Mouse (Mus musculus) midbrain, embryonic 14.5 days (tissue): ENCODE data around the gene Gaa. TPM values are rescaled to one million over a fixed set of nuclear protein-coding genes. Genes with fewer than 3 reads are reported as not detected.
"Not testable (repeated sequence)": the region's sequence is repeated elsewhere in the genome, so short reads cannot be mapped to it uniquely, and the experiment has no call there.

Source experiments
- ATAC-seq: fragments of 200-750 bp; cut with Nextera tagmentation; 2 replicates; pipeline ENCODE4 v1.8.0; 2017; ENCODE audit warnings: moderate number of reproducible peaks, moderate library complexity; ENCODE audit not compliant: low FRiP score, low TSS enrichment
- DNase-seq: peaks from one replicate; pipeline ENCODE4 v3.0.0-alpha.2; 2015
- H3K27ac ChIP-seq: fragments of 300-500 bp; sonication (generic); replicated peaks from 2 replicates; pipeline ENCODE4 v1.5.1; 2014; ENCODE audit warnings: mild to moderate bottlenecking, low read depth, low read length, moderate library complexity
- H3K27me3 ChIP-seq: fragments of 300-500 bp; sonication (generic); 2 replicates; pipeline ENCODE4 v1.6.1; 2014; ENCODE audit warnings: low read length, control low read depth, mixed read lengths; ENCODE audit not compliant: control insufficient read depth, insufficient read depth
- H3K36me3 ChIP-seq: fragments of 300-500 bp; sonication (generic); 2 replicates; pipeline ENCODE4 v1.6.1; 2014; ENCODE audit warnings: low read length, control low read depth; ENCODE audit not compliant: control insufficient read depth, insufficient read depth
- H3K4me1 ChIP-seq: fragments of 300-500 bp; sonication (generic); 2 replicates; pipeline ENCODE4 v1.6.1; 2014; ENCODE audit warnings: mild to moderate bottlenecking, antibody characterized with exemption, low read length, control low read depth; ENCODE audit not compliant: control insufficient read depth, insufficient read depth
- H3K4me2 ChIP-seq: fragments of 300-500 bp; sonication (generic); 2 replicates; pipeline ENCODE4 v1.6.1; 2014; ENCODE audit warnings: mild to moderate bottlenecking, low read length, moderate library complexity
- H3K4me3 ChIP-seq: fragments of 300-500 bp; sonication (generic); replicated peaks from 2 replicates; pipeline ENCODE4 v1.5.1; 2014; ENCODE audit warnings: low read depth, low read length
- H3K9ac ChIP-seq: fragments of 300-500 bp; sonication (generic); replicated peaks from 2 replicates; pipeline ENCODE4 v1.6.1; 2014; ENCODE audit warnings: mild to moderate bottlenecking, low read length, moderate library complexity
- H3K9me3 ChIP-seq: fragments of 300-500 bp; sonication (generic); 2 replicates; pipeline ENCODE4 v1.6.1; 2016; ENCODE audit warnings: low read length, control low read depth, mixed read lengths; ENCODE audit not compliant: control insufficient read depth
- WGBS: fragments of 180-500 bp; shearing (Covaris S2); extraction: QIAGEN DNeasy Blood & Tissue Kit; methylation state at CpG from one replicate; pipeline ENCODE4 v1.1.7; 2014; 5-methylcytosine and 5-hydroxymethylcytosine counted together
- polyA plus RNA-seq: library from polyadenylated mRNA; unstranded; fragments of >200 nt; fragmentation: Nextera tagmentation; extraction: Ambion mirVana; gene quantifications from 2 replicates; pipeline ENCODE4 v1.2.1, GENCODE M21; 2014

Gaa gene
- polyA plus RNA-seq, 1 experiment from 2014 or later: 58.6 TPM

- Histone ChIP-seq H3K36me3 (peaks cover 90% of the 10 kb centered on the region), H3K27ac (no peak overlapping the region), H3K4me2 (no peak overlapping the region), H3K9me3 (no peaks in the 10 kb centered on the region), H3K4me1 (no peaks in the 10 kb centered on the region), H3K4me3 (no peak overlapping the region), H3K9ac (no peak overlapping the region), H3K27me3 (no peaks in the 10 kb centered on the region)
- no peak for ATAC-seq
- 72% methylated on average over 9 of the region's 9 CpGs for WGBS
- peak; percentile 47 for DNase-seq
Observed at GRCm38 (mm10) chr11:119285791-119286527, 18.3 kb downstream of the Gaa start.

GRCm38 (mm10) chr11:119287207-119287992 lies 19.7 kb downstream of the Gaa start:
- WGBS: 91% methylated on average over 20 of the region's 20 CpGs
- no peak for ATAC-seq
- no peak overlapping the region for H3K27ac ChIP-seq

GRCm38 (mm10) chr11:119292861-119293260 lies 25.2 kb downstream of the Gaa start:
- not testable (repeated sequence) for H3K4me2 ChIP-seq, H3K9me3 ChIP-seq, H3K4me1 ChIP-seq, H3K4me3 ChIP-seq, H3K27ac ChIP-seq, H3K9ac ChIP-seq, H3K27me3 ChIP-seq, DNase-seq, ATAC-seq
- H3K36me3 ChIP-seq: peaks cover 96% of the 10 kb centered on the region
- WGBS: 95% methylated on average over 8 of the region's 8 CpGs

More at GRCm38 (mm10) chr11:119287207-119287992, 19.7 kb downstream of the Gaa start:
- Histone ChIP-seq H3K27me3 (no peaks in the 10 kb centered on the region), H3K9me3 (no peaks in the 10 kb centered on the region), H3K9ac (no peak overlapping the region), H3K4me2 (no peak overlapping the region), H3K4me3 (no peak overlapping the region), H3K36me3 (peaks cover 93% of the 10 kb centered on the region), H3K4me1 (no peaks in the 10 kb centered on the region)
- DNase-seq: no peak

GRCm38 (mm10) chr11:119297996-119298395 lies 30.3 kb downstream of the Gaa start:
- H3K4me3 ChIP-seq: no peak overlapping the region
- WGBS: 91% methylated on average over 6 of the region's 6 CpGs
- no peaks in the 10 kb centered on the region for H3K9me3 ChIP-seq
- ATAC-seq: no peak
- H3K27ac ChIP-seq: no peak overlapping the region
- H3K9ac ChIP-seq: no peak overlapping the region
- no peak overlapping the region; the same call in 1 of the 2 replicates for H3K4me2 ChIP-seq
- H3K36me3 ChIP-seq: peaks cover 47% of the 10 kb centered on the region
- no peak for DNase-seq
- H3K27me3 ChIP-seq: no peaks in the 10 kb centered on the region
- peaks cover 15% of the 10 kb centered on the region for H3K4me1 ChIP-seq

GRCm38 (mm10) chr11:119298917-119299316 lies 31.2 kb downstream of the Gaa start:
- H3K27ac ChIP-seq: no peak overlapping the region
- H3K4me3 ChIP-seq: peak overlapping the region; percentile 95
- peak overlapping the region; percentile 94 for H3K4me2 ChIP-seq
- 19% methylated on average over 7 of the region's 7 CpGs for WGBS
- H3K9ac ChIP-seq: peak overlapping the region; percentile 92
- H3K27me3 ChIP-seq: no peaks in the 10 kb centered on the region
- no peak for ATAC-seq
- no peaks in the 10 kb centered on the region for H3K9me3 ChIP-seq
- H3K36me3 ChIP-seq: peaks cover 38% of the 10 kb centered on the region
- H3K4me1 ChIP-seq: peaks cover 15% of the 10 kb centered on the region
- DNase-seq: no peak

- H3K9me3 ChIP-seq: no peaks in the 10 kb centered on the region
- under 1% methylated on average over 89 of the region's 89 CpGs for WGBS
Observed at GRCm38 (mm10) chr11:119299391-119300245, 31.9 kb downstream of the Gaa start, which contains the start of gene Eif4a3. TSS of gene Eif4a3 (minus strand) at chr11:119300089.

GRCm38 (mm10) chr11:119300246-119300935 lies 32.7 kb downstream of the Gaa start:
- 2% methylated on average over 31 of the region's 31 CpGs for WGBS
- no peak for DNase-seq
- Histone ChIP-seq H3K4me2 (peak overlapping the region; percentile 94), H3K4me3 (peak overlapping the region; percentile 95), H3K9me3 (no peaks in the 10 kb centered on the region), H3K4me1 (peaks cover 15% of the 10 kb centered on the region), H3K36me3 (peaks cover 23% of the 10 kb centered on the region), H3K9ac (peak overlapping the region; percentile 92), H3K27me3 (no peaks in the 10 kb centered on the region), H3K27ac (peak overlapping the region; percentile 99)
- peak; percentile 83 for ATAC-seq

More at GRCm38 (mm10) chr11:119299391-119300245, 31.9 kb downstream of the Gaa start, which contains the start of gene Eif4a3:
- peaks cover 15% of the 10 kb centered on the region for H3K4me1 ChIP-seq
- peaks cover 31% of the 10 kb centered on the region for H3K36me3 ChIP-seq
- ATAC-seq (peak; percentile 95), DNase-seq (peak; percentile 100)
- no peaks in the 10 kb centered on the region for H3K27me3 ChIP-seq
- H3K27ac ChIP-seq: peak within 1 kb of the TSS; percentile 99
- H3K4me3 ChIP-seq: peak within 1 kb of the TSS; percentile 95
- peak within 1 kb of the TSS; percentile 94 for H3K4me2 ChIP-seq
- peak within 1 kb of the TSS; percentile 92 for H3K9ac ChIP-seq

GRCm38 (mm10) chr11:119300986-119301385 lies 33.3 kb downstream of the Gaa start:
- Histone ChIP-seq H3K4me2 (peak overlapping the region; percentile 94), H3K27me3 (no peaks in the 10 kb centered on the region), H3K4me1 (peaks cover 15% of the 10 kb centered on the region), H3K4me3 (peak overlapping the region; percentile 95; the same call in 1 of the 2 replicates), H3K9me3 (no peaks in the 10 kb centered on the region), H3K9ac (no peak overlapping the region), H3K36me3 (peaks cover 17% of the 10 kb centered on the region), H3K27ac (peak overlapping the region; percentile 99; the same call in 1 of the 2 replicates)
- no peak for ATAC-seq
- DNase-seq: no peak
- WGBS: 34% methylated on average over 2 of the region's 2 CpGs
